In the genomic region with DNA sequence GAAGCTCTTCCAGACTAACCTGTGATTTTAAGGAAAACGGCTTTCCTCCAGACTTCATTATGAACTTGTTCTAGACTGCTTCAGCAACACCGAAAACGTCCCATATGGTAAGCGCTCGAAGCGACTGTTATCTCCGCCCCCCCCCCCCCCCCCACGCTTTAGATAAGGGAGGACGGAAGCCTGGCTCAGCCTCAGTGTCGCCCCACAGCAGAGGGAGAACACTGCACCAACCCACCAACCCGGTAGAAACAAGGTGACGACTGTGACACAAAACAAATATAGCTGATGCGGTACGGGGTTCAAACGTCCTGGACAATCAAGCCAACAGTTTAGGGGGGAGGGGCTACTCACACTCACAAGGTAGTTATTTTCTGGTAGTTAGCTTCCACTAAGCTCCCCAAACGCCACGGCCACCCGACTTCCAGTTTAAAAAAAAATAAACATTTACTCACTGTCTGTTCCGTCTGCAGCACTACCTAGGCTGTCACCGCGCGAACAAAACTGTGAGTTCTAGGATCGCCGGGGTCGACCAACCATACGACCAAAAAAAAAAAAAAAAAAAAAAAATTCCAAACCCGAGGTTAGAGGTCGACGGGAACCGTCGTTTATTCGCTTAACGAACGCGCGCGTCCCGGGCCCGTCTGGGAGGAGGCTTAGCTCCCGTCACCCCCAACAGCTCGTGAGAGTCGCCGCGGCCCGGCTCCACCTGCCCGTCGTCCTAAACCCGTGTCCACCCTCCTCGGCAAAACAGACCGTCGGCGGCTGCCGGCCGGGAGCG, we compare ENCODE assay signal across 8 mouse cellular contexts. TPM values are rescaled to one million over a fixed set of nuclear protein-coding genes. Genes with fewer than 3 reads are reported as not detected.
A peak's percentile ranks its signal among the peaks of the same experiment; 100 is the strongest.
DNase-seq lines count a peak whose midpoint lies in the region; ATAC-seq and TF ChIP-seq lines count a peak whose summit lies in the region.
"Had no signal": no experiment of that assay in that cellular context is flagged by ENCODE, and none has a peak within 500 bp of the region (broad histone marks: within the 10 kb centered on the region; RNA-seq: fewer than 3 reads in every experiment).

No protein-coding gene starts in this region.

- TF ChIP-seq POLR2A in CH12.LX (IDR thresholded peaks at IDR 0.05; ENCODE audit: low read depth, low read length) = peak; percentile 76

- peaks cover 7 to 15% of the 10 kb centered on the region in 2 experiments for H3K36me3 ChIP-seq in CH12.LX (replicated peaks in 1 of 2; ENCODE audit: control insufficient read depth in 1 of 2, insufficient read depth in 1 of 2, low read length in 1 of 2)
- peaks cover 17% of the 10 kb centered on the region for H3K36me3 ChIP-seq in heart, embryonic 15.5 days

- DNase-seq in CH12.LX (ENCODE audit: extremely low read depth) = peak; percentile 73
- peak; percentile 47 to 81 for DNase-seq in adrenal gland, adult (ENCODE audit: inconsistent age in 2 of 2, low spot score in 1 of 2)
- DNase-seq in embryo, embryonic 11.5 days (ENCODE audit: low read depth, low spot score) = peak; percentile 23
- DNase-seq in kidney, postnatal 4 days = peak; percentile 33 to 60
- DNase-seq in lung, postnatal 14 days = peak; percentile 16
- peak; percentile 59 for DNase-seq in retina, embryonic 14.5 days (ENCODE audit: low spot score)

- dilution Hi-C loops in CH12.LX (cut with MboI; ENCODE audit: extremely low pct_ligation_motif_present, extremely low pct_unique_long_range_greater_than_20kb, low sequenced_read_pairs) = no loop called here

- peak overlapping the region; percentile 67 for H3K27ac ChIP-seq in CH12.LX (ENCODE audit: insufficient read depth, low read depth)
- H3K27ac ChIP-seq in heart, embryonic 15.5 days = peak overlapping the region; percentile 93

- no peaks in the 10 kb centered on the region for H3K9me3 ChIP-seq in CH12.LX (replicated peaks; ENCODE audit: low read length)
- no peaks in the 10 kb centered on the region for H3K9me3 ChIP-seq in heart, embryonic 15.5 days (replicated peaks)

- no peaks in the 10 kb centered on the region for H3K27me3 ChIP-seq in CH12.LX (replicated peaks)
- H3K27me3 ChIP-seq in heart, embryonic 15.5 days = no peaks in the 10 kb centered on the region

- in situ Hi-C loops in CH12.LX (cut with MboI; ENCODE audit: low pct_ligation_motif_present, low pct_unique_long_range_greater_than_20kb, low sequenced_read_pairs) = no loop called here

- peak; percentile 69 for ATAC-seq in heart, embryonic 15.5 days (replicated peaks; ENCODE audit: insufficient number of reproducible peaks, insufficient read depth, low FRiP score, low read depth)

- H3K4me1 ChIP-seq in CH12.LX (ENCODE audit: control insufficient read depth in 1 of 2, insufficient read depth in 2 of 2) = peaks cover 2 to 43% of the 10 kb centered on the region in 2 experiments; a peak in 3 of 4 replicates
- peaks cover 12% of the 10 kb centered on the region for H3K4me1 ChIP-seq in heart, embryonic 15.5 days (replicated peaks)

- peak overlapping the region; percentile 85 to 86 (median 85) for H3K4me3 ChIP-seq in CH12.LX (replicated peaks in 1 of 3; ENCODE audit: low read depth in 2 of 3, low read length in 2 of 3, poor library complexity in 1 of 3)
- H3K4me3 ChIP-seq in heart, embryonic 15.5 days = peak overlapping the region; percentile 88

- TF ChIP-seq CTCF in CH12.LX (conservative IDR thresholded peaks at IDR 0.05 in 1 of 2, IDR thresholded peaks at IDR 0.05 in 1 of 2; ENCODE audit: low read depth in 2 of 2, low read length in 2 of 2) = no peak

- H3K9ac ChIP-seq in CH12.LX (ENCODE audit: insufficient read depth, low read depth) = peak overlapping the region; percentile 69
- peak overlapping the region; percentile 71 for H3K9ac ChIP-seq in heart, embryonic 15.5 days

- WGBS in heart, embryonic 15.5 days = under 1% methylated on average over 55 of the region's 55 CpGs

- TF ChIP-seq RAD21 in CH12.LX (IDR thresholded peaks at IDR 0.05; ENCODE audit: low read depth, low read length) = no peak

- H3K4me2 ChIP-seq in CH12.LX (ENCODE audit: insufficient read depth, low read depth, poor library complexity, severe bottlenecking) = peak overlapping the region; percentile 95; the same call in 1 of the 2 replicates
- peak overlapping the region; percentile 82 for H3K4me2 ChIP-seq in heart, embryonic 15.5 days

- H3K79me2 ChIP-seq in CH12.LX (replicated peaks; ENCODE audit: control insufficient read depth, extremely low read depth, insufficient read depth, poor library complexity, severe bottlenecking) = peaks cover 42% of the 10 kb centered on the region

- no peak for TF ChIP-seq EP300 in CH12.LX (IDR thresholded peaks at IDR 0.05; ENCODE audit: low read length)

TF ChIP-seq in CH12.LX, 34 proteins besides CTCF, POLR2A, EP300 and RAD21 (continues in another document):
- TF ChIP-seq MEF2A (IDR thresholded peaks at IDR 0.05; ENCODE audit: borderline replicate concordance, low read depth, low read length) = no peak
- TF ChIP-seq MAX (IDR thresholded peaks at IDR 0.05; ENCODE audit: low read length) = no peak
- TF ChIP-seq USF2 (conservative IDR thresholded peaks at IDR 0.05; ENCODE audit: low read depth, low read length) = no peak
- TF ChIP-seq E2F4 (IDR thresholded peaks at IDR 0.05; ENCODE audit: insufficient replicate concordance, low read depth, low read length) = no peak
- no peak for TF ChIP-seq RCOR1 (conservative IDR thresholded peaks at IDR 0.05; ENCODE audit: low read depth, low read length)
- TF ChIP-seq TBP (conservative IDR thresholded peaks at IDR 0.05; ENCODE audit: low read depth, low read length) = 0 out of 2 replicates have a peak, but pooled peaks have one; percentile 22
- TF ChIP-seq ELF1 (IDR thresholded peaks at IDR 0.05; ENCODE audit: low read depth, low read length) = peak; percentile 29; the same call in 1 of the 2 replicates
- no peak for TF ChIP-seq ZC3H11A (IDR thresholded peaks at IDR 0.05; ENCODE audit: low read depth, low read length)
- peak; percentile 85 for TF ChIP-seq ZNF384 (IDR thresholded peaks at IDR 0.05; ENCODE audit: low read depth, low read length)
- no peak for TF ChIP-seq USF1 (IDR thresholded peaks at IDR 0.05; ENCODE audit: low read depth, low read length)
- no peak for TF ChIP-seq SMC3 (IDR thresholded peaks at IDR 0.05; ENCODE audit: low read depth, low read length)
- 0 out of 2 replicates have a peak, but pooled peaks have one; percentile 13 for TF ChIP-seq CHD2 (IDR thresholded peaks at IDR 0.05; ENCODE audit: low read length)
- TF ChIP-seq JUND (conservative IDR thresholded peaks at IDR 0.05; ENCODE audit: low read depth, low read length) = no peak
- no peak; the same call in 1 of the 2 replicates for TF ChIP-seq CHD1 (IDR thresholded peaks at IDR 0.05; ENCODE audit: low read depth, low read length)
- TF ChIP-seq IRF4 (IDR thresholded peaks at IDR 0.05; ENCODE audit: low read depth, low read length) = no peak
- TF ChIP-seq TCF12 (IDR thresholded peaks at IDR 0.05; ENCODE audit: low read depth, low read length) = no peak
- no peak for TF ChIP-seq POLR2AphosphoS2 (IDR thresholded peaks at IDR 0.05; ENCODE audit: low read depth, low read length)
- no peak for TF ChIP-seq NRF1 (IDR thresholded peaks at IDR 0.05; ENCODE audit: low read depth, low read length)
- peak; percentile 47; the same call in 1 of the 2 replicates for TF ChIP-seq MXI1 (IDR thresholded peaks at IDR 0.05; ENCODE audit: low read depth, low read length)
- no peak for TF ChIP-seq BHLHE40 (IDR thresholded peaks at IDR 0.05; ENCODE audit: low read depth, low read length)
- no peak; the same call in 1 of the 2 replicates for TF ChIP-seq HCFC1 (IDR thresholded peaks at IDR 0.05; ENCODE audit: low read depth, low read length)
- TF ChIP-seq JUN (IDR thresholded peaks at IDR 0.05; ENCODE audit: insufficient read depth, low read depth, low read length) = no peak
- TF ChIP-seq NELFE (IDR thresholded peaks at IDR 0.05; ENCODE audit: low read depth, low read length) = peak; percentile 81
- peak; percentile 62 for TF ChIP-seq SIN3A (IDR thresholded peaks at IDR 0.05; ENCODE audit: low read length)
- no peak for TF ChIP-seq PAX5 (IDR thresholded peaks at IDR 0.05; ENCODE audit: low read length)
- no peak for TF ChIP-seq GABPA (IDR thresholded peaks at IDR 0.05; ENCODE audit: insufficient replicate concordance, low read depth, low read length)
- TF ChIP-seq ZKSCAN1 (IDR thresholded peaks at IDR 0.05; ENCODE audit: borderline replicate concordance, low read depth, low read length) = no peak
- no peak; the same call in 1 of the 2 replicates for TF ChIP-seq ZMIZ1 (IDR thresholded peaks at IDR 0.05; ENCODE audit: low read depth, low read length)
- TF ChIP-seq KAT2A (IDR thresholded peaks at IDR 0.05; ENCODE audit: insufficient replicate concordance, low read length) = no peak
- no peak for TF ChIP-seq ETS1 (conservative IDR thresholded peaks at IDR 0.05; ENCODE audit: low read depth, low read length)
- TF ChIP-seq MAZ (IDR thresholded peaks at IDR 0.05; ENCODE audit: low read depth, low read length) = no peak
- no peak for TF ChIP-seq UBTF (IDR thresholded peaks at IDR 0.05; ENCODE audit: low read depth, low read length)

RNA-seq across cellular contexts. Expression of a gene that starts 0.6 kb away (rescaled TPM):
- total RNA-seq in CH12.LX (2012; rRNA removed) (54.2 and 69.8 TPM in 2 replicates), CH12.LX (2014; rRNA removed) (196 and 211 TPM in 2 replicates)
- 89.6 and 111 TPM in 2 replicates for polyA plus RNA-seq in CH12.LX (2012; ENCODE audit: insufficient read length, low read depth)
- 59.8 and 60.3 TPM in 2 replicates for polyA plus RNA-seq in heart, embryonic 15.5 days (2015; fragmentation: Nextera tagmentation; extraction: Ambion mirVana)

RNA-seq across cellular contexts. Expression of a gene that starts 17.0 kb away (rescaled TPM):
- total RNA-seq in CH12.LX (2012; rRNA removed) = 0.04 TPM in 1 of 2 replicates, not detected in the other
- not detected in 2 replicates for total RNA-seq in CH12.LX (2014; rRNA removed)
- 0.16 TPM in 1 of 2 replicates, not detected in the other for polyA plus RNA-seq in CH12.LX (2012; ENCODE audit: insufficient read length, low read depth)
- polyA plus RNA-seq in heart, embryonic 15.5 days (2015; fragmentation: Nextera tagmentation; extraction: Ambion mirVana) = 39.1 and 40.8 TPM in 2 replicates

RNA-seq across cellular contexts. Expression of a gene that starts 17.1 kb away (rescaled TPM):
- total RNA-seq in CH12.LX (2012; rRNA removed) (0.04 TPM in 1 of 2 replicates, not detected in the other), CH12.LX (2014; rRNA removed) (0.05 and 0.11 TPM in 2 replicates)
- 0.07 and 0.09 TPM in 2 replicates for polyA plus RNA-seq in CH12.LX (2012; ENCODE audit: insufficient read length, low read depth)
- polyA plus RNA-seq in heart, embryonic 15.5 days (2015; fragmentation: Nextera tagmentation; extraction: Ambion mirVana) = 11.9 and 12.2 TPM in 2 replicates

RNA-seq across cellular contexts. Expression of a gene that starts 39.9 kb away (rescaled TPM):
- total RNA-seq in CH12.LX (2012; rRNA removed) = 0.08 and 0.13 TPM in 2 replicates
- total RNA-seq in CH12.LX (2014; rRNA removed) = 0.13 and 0.24 TPM in 2 replicates
- 0.23 and 0.34 TPM in 2 replicates for polyA plus RNA-seq in CH12.LX (2012; ENCODE audit: insufficient read length, low read depth)
- 0.03 TPM in 1 of 2 replicates, not detected in the other for polyA plus RNA-seq in heart, embryonic 15.5 days (2015; fragmentation: Nextera tagmentation; extraction: Ambion mirVana)
- total RNA-seq: left cerebral cortex, postnatal 14 days had no signal

RNA-seq across cellular contexts. Expression of a gene that starts 45.9 kb away (rescaled TPM):
- total RNA-seq in CH12.LX (2012; rRNA removed) (9.8 and 11.7 TPM in 2 replicates), CH12.LX (2014; rRNA removed) (7.1 and 7.4 TPM in 2 replicates)
- polyA plus RNA-seq in CH12.LX (2012; ENCODE audit: insufficient read length, low read depth) = 8.2 and 8.9 TPM in 2 replicates
- polyA plus RNA-seq in heart, embryonic 15.5 days (2015; fragmentation: Nextera tagmentation; extraction: Ambion mirVana) = 11.4 and 14.5 TPM in 2 replicates

Comparison
In these comparisons a context has a peak if more than half of its experiments do, and no peak if none do; other contexts are left out.
1. Peak in every context shown above with its lines: DNase-seq, ATAC-seq, H3K4me3 ChIP-seq and H3K27ac ChIP-seq.
2. DNase-seq: peak in every context shown above with its lines; median percentile 73 in CH12.LX; 64 in adrenal gland, adult; 59 in retina, embryonic 14.5 days; 46 in kidney, postnatal 4 days; 23 in embryo, embryonic 11.5 days; 16 in lung, postnatal 14 days.
3. RNA of a gene that starts 17.0 kb away (polyA plus RNA-seq): 39.1 to 40.8 TPM in heart, embryonic 15.5 days; 0.16 TPM in CH12.LX; every median in the first group is over 10 times any median in the second.
4. RNA of a gene that starts 17.1 kb away (polyA plus RNA-seq): 11.9 to 12.2 TPM in heart, embryonic 15.5 days; 0.07 to 0.09 TPM in CH12.LX; every median in the first group is over 10 times any median in the second.